Mouse (Mus musculus) layer of hippocampus, adult 18-20 months (tissue): ENCODE measurements around the gene Ppp2r5c. TPM values are rescaled to one million over a fixed set of nuclear protein-coding genes. Genes with fewer than 3 reads are reported as not detected.

ENCODE experiments used
- DNase-seq, 2 experiments: peaks; one replicate each; pipeline ENCODE4 v3.0.0; 2022; ENCODE audit warnings: low spot score in 2 of 2
- total RNA-seq, 2 experiments: library from RNA; stranded (reverse); gene quantifications; 2 replicates each; pipeline ENCODE4 v1.2.3; 2021

The Ppp2r5c gene
- total RNA-seq, 2 experiments from 2014 or later, result 241 to 242 TPM

DNA sequence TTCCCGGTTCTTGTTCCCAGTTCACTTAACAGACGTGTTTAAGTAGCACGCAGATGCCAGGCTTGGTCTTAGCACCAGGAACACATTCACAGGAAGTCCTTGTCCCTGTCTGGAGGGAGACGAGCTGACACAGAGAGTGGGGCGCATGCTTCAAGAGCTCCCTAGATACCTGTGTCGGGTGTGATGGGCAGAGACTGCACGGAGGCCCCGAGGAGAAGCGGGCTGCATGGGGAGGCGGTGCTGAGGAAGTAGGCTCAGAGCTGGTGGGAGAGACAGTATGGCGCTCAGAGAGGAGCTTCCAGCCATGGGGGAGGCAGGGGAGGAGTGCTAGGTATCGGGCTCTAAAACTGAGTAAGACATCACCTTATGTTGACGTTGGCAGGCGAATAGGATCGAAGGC lies 103.4 kb downstream of the Ppp2r5c start:
- DNase-seq, result peak in 1 of 2 experiments; percentile 40

DNA sequence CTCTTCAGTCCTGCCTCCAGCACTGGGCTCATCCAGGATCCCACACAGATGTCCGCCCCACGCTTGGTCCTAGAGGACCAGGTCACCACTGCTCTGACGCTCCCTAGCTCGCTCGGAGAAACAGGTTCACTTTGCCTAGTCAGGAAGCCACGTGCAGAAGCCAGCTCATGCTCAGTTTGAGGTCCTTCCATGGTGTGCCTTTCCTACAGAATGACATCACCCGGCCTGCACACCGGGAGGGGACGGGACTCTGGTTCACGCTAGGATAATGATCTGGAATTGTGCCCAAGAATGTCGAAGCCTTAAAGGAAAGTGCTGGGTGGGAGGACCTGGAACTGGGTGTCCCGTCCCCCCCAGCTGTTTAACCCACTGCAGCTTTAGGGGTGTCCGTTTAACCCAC lies 105.2 kb downstream of the Ppp2r5c start:
- no peak for DNase-seq

DNA sequence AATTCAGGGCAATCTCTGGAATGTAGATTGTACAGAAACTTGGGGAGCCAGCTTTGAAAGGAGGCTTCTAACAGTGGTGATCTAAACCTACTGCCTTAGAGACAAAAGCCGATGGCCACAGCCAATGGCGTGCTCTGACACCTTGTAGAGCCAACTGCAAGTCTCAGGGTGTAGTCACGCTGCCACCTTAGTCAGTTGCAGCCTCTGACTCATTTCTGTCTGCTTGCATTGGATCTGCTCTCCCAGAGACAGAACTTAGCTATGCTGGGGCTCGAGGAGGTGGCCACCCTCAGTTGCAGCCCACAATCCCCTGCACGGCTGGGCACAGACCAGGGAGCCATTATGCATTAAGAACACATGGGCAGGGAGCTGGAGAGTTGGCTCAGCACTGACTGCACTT lies 106.4 kb downstream of the Ppp2r5c start:
- DNase-seq, result no peak

DNA sequence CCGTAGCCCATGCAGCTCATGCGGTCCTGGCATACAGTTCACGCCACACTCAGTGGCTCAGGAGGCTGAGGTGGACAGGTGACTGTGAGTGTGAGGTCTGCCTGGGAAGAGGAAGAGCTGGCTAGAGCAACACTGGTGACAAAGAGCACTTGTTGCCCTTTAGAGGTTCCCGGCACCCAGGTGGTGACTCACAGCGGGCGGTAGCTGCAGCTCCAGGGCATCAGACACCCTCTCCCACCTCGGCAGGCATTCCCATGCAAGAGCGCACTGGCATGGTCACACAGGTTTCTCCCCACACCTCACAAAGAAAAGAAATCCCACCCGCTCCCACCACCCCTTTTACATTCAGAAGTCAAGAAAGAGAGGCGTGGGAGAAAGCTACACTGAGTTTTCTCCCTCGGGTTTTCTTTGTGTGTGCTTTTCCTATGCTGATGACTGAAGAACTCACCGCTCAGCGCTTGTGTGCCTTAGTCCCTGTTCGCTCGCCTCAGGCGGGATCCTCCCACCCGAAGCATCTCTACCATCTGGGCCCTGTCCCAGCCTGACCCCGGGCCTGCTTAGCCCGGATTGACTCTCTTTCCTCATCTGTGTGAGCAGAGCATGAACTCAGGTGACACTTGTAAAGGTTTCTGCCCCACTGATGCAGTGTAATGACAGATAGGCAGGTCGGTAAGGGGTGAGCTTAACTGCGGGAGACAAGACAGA lies 108.8 kb downstream of the Ppp2r5c start:
- peak in 1 of 2 experiments; percentile 33 for DNase-seq

DNA sequence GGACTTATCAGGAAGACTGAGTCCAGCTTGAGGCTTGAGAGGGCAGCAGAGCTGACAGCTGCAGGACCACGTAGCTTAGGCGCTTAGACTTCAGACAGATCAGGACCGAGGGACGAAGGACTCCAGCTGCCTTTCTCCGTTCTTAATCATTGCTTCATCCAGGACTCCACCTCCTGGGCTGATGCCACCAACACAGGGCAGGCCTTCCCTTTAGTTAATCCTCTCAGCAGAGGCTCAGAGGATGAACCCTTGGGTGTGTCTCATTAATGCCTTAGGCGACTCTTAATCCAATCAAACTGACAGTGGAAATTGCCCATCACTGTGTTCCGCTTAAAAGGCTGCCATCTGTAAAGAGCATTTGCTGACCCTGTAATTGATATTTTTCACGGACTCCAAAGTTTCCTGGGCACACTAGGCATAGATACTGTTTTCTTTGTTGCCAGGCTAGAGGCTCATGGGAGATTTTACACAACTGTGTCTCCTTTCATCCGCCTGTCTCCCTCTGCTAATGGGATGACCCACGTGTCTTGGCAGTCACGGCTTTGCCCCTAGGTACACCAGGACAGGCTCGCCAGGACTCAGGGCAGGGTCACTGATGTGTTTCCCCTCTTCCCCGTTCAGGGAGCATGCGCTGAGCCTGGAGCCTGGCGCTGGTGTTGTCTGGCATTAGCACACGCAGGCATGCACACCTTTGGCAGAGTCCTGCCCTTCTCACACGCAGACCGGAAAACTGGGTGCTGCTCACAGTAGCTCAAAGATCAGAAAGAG lies 110.1 kb downstream of the Ppp2r5c start:
- DNase-seq, result no peak

DNA sequence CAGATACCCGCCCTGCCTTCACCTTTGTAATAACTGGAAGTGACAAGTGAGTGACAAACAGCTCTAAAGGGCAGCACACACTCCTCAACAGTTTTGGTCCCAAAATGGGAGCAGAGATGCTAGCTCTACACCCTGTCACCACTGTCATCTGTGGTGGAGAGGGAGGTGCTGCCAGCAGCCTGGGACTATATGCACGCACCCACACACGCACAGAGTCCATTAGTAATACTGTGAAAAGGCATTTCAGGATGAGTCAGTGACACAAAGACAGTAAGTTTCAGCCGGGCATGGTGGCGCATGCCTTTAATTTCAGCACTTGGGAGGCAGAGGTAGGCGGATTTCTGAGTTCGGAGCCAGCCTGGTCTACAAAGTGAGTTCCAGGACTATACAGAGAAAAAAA lies 111.3 kb downstream of the Ppp2r5c start:
- DNase-seq, result peak in 1 of 2 experiments; percentile 45

DNA sequence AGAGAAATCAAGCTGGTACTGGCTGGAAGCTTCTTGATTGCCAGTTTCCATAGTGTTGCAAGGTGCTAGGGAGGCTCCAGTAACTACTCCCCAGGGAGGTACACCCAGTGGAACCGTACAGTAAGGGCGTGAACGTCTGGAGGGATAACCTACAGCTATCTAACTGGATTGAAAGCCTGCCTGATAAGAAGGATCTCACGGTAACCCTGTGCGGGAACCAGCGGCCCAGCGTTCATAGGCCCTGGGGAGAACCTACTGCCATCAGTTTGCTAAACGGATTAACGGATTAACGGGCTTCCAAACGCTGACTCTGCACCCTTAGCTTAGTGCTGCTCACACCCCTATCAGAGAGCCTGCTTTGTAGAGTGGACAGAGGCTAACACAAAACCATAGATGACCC lies 116.5 kb downstream of the Ppp2r5c start:
- DNase-seq, result no peak

DNA sequence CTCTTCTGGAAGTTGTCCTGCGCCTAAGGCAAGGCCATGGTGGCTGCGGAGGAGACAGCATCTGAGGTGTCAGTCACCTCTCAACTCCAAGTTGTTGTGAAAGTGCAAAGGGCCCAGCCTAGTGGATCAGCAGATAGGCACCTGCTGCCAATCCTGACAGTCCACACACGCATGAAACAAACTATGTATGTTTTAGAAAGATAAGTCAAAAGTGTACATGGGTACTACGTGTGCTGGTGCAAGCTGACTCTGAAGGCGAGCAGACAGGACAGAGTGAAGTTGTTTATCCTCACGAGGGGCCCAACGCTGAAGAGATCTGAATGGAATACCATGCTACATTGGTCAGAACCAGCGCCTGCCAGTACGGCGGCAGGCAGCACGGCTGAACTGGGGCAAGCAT lies 117.9 kb downstream of the Ppp2r5c start:
- DNase-seq, result no peak

DNA sequence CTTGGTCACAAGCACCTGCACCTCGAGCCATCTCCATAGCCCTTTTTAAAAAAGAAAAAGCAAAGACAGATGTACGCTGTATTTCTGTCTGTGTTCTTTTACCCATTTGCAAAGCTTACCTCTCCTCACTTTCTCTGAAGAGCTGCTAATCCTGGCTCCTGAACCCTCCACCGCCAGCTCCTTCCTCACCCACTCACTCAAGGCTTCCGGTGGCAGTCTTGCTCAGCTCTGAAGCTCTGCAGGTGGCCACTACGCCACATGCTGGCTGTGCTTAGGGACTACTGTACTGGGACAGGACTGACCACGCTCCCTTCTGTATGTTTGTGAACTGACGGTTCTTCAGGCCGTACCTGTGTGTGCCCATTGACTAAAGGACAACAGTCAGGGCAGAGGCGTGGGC lies 119.4 kb downstream of the Ppp2r5c start:
- DNase-seq, result no peak

DNA sequence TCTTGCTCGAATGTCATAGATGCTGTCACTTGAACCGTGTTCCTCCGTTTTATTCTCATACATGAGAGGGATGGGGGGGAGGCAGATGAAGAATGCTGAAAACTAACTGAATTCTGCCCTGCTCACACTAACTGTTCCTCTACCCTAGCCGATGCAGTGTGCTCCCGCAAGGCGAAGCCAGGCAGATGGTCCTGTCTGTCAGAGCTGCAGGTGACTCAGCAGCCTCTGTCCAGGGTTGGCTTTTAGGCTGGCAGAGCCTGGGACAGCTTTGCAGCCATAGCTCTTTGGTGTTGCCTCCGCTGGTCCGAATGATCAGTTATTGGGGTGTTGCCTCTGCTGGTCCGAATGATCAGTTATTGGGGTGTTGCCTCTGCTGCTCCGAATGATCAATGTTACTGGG lies 124.1 kb downstream of the Ppp2r5c start:
- DNase-seq, result no peak

DNA sequence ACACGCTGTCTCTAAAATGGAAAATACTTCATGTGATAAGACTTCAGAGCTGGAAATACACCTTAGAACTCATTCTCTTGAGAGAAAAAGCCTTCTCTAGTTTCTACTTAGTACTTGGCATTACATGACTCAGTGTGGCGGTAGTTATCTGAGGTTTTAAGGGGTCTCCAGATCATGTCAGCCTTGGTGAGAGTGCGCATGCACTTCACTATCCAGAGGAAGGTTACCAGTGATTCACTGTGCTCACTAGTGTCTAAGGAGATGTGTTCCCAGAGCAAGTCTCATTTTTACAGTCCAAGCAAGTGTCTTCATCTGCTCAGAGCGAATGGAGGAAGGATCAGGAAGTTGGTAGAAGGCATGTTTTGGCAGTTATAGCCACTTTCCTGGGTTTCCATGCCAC lies 125.4 kb downstream of the Ppp2r5c start:
- DNase-seq, result no peak

DNA sequence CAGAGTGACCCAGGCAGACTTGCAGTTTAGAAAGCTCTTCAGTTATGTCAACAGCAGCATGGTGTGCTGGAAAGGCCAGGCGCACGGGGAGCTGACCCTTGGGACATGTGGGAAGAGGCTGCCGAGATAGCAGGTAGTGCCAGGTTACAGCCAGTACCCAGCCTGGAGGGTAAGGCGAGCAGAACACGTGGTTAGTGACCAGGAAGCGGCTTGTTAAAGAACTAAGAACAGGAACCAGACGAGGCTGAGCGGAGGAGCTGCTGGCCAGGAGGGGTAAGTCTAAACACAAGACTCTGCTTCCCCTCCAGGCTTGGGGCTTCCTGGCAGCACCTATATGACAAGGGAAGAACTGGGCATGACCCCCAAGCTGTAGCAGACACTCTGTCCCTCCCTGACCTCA lies 126.7 kb downstream of the Ppp2r5c start:
- DNase-seq, result no peak

DNA sequence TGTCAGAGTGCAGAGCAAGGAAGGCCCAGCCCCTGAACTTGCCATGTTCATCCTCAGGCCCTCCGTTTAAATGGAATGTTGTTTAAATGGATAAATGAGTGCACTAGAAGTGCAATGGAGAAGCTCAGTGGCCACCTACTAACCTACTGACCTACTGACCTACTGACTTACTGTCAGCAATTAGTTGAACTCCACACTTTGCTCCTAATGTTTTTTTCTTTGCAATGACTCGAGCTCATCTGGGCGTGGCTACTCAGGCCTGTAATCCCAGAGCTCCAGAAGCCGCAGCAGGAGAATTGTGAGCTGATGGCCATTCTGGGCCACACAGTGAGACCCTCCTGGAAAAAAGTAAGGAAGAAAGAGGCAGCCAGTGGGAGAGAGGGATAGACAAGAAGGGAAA lies 129.0 kb downstream of the Ppp2r5c start:
- DNase-seq, result no peak

DNA sequence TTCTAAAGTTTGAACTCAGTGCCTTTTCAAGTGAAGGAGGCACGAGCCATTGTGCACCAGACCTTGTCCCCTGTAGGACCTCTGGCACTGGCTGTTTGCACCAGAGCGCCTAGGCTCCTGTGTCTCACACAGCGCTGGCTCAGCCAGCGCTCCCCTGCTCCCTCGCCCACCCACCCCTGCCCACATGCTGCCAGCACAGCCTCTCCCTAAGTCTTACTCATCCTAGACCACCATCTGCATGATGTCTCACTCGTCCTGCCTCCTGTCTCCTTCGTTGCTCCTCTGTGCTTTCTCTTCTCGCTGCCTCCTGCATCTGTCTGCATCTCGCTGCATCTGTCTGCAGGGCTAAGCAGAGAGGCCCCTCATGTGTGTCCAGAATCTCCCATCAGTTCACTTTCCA lies 131.4 kb downstream of the Ppp2r5c start:
- DNase-seq, result no peak

DNA sequence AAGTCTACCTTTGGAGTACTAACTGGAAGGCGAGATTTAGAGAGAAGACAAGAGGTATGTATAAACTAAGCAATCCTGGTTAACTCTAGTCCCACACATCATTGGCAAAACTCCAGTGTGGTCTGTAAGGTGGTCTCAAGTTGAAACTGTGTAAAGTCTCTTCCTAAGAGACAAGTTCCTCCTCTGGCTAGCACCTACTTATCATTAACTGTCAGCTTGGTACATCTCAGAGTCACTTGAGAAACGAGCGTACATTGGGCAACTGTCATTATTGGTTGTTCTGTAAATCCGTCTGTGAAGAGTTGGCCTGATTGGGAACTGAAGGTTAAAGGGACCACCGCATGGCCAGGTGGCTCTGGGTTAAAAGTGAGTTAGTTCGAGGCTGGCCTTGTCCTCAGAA lies 141.7 kb downstream of the Ppp2r5c start:
- no peak for DNase-seq

DNA sequence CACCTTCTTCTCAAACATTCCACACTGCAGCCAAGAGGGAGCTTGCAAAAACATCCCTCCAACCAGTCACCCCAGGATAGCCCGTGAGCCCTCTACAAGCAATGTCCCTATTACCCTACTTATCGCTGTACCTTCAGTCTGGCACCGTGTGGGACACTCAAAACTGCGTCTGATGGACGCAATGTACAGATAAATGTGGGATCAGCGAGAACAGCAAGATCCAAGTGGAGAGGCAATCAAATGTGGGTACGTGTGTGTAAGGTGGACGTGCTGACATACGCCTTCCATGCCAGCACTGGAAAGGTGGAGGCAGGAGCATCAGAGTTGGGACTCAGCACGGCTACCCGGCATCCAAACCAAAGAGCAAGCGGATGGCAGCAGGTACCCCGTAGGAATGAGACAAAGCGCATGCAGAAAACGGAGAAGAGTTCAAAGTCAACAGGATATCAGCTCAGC lies 143.9 kb downstream of the Ppp2r5c start:
- no peak for DNase-seq

DNA sequence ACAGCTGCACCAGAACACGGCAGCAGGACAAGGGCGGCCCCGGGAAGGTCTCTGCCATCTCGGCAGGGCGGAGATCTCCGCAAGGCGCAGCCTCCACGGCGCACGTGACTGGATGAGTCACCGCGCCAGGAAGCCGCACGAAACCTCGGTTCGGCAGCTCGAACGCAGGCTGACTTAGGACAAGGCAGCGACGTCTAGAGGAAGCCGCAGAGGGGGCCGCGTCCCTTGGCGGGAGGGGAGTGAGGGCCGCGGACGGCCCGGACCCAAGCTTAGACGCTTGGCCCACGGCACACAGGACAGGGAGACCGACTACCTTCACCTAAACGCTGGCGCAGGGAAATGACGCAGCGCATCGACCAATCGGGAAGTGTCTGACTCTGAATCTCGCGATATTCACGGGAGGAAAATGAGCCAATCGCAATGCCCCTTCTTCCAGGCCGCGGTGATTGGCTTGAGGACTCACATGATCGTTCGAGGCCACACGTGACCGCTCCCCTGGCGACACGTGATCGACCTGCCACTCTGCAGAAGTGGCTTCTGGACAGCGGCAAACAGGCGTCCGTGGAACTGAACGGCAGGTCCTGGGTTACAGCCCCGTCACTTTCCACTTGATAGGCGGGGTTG lies 144.5 kb downstream of the Ppp2r5c start:
- DNase-seq, result peak; percentile 99 to 100

DNA sequence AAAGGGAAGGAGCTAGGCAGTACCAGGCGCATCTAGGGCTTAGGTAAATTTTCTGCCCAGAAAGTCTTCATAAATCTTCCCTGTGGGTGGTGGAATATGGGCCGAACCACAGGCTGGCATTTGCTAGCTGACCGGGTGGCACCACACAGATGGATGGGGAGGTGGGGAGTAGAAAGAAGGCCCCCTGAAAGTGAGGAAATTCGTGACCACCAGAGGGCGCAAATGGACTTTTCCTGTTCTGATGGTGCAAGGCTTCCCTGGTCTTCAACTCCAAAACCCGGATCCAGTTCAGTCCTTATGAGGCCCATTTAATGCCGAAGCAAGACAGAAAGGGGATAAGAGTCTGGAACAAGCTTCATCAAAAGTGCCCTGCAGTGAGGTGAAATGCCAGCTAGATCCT lies 151.6 kb downstream of the Ppp2r5c start:
- peak; percentile 57 to 84 for DNase-seq

DNA sequence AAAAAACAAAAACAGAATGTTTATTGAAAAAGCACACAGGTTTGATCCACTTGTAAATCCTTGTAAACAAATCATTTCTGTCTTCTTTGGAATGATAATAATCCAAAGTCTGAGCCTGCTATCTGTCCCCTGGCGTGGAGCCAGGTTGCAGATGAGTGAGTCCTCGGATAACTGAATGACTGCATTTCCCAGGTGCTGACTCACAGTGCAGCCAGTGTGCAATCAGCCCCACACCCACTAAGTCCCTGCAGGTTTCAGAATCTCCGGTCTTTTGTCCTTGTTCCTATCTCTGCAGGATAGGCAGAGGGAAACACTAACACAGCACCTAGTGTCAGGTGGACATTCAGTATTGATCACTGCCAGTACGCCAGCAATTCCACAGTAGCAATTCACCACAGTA lies 152.9 kb downstream of the Ppp2r5c start:
- DNase-seq, result no peak

DNA sequence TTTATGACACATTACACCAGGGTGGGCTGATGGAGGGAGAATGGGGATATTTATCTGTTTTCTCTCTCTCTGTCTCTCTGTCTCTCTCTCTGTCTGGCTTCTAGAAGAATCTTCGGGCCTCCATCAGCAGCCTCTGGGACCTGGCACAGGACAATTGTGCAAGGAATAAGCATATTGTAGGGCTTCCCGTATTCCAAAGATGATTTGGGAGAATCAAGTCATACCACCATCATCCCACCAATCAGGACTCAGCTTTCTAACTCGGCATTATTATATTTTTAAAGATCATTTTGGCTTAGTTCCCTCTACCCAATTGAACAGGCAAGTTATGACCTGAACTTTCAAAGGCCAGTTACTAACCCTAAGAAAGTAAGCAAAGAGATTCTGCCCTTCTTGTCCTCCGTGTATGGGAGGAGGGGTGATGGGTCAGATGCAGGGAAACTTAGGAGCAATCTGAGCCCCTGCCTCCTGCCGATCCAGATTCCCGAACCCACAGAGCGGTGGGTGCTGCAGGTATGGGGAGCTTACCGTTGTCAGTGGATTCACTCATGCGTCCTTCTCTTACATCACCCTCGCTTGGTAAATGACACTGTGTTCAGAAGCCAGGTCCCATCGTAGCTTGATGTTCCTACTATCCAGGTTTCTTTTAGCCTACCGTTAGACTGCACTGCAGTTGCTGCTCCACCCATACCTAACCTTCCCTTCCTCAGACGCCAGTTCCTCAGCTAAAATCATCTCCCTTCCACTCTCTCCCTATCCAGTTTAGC lies 153.5 kb downstream of the Ppp2r5c start:
- DNase-seq, result peak in 1 of 2 experiments; percentile 44
